In genomic region chr2:152142046-152142445, GRCm38 (mm10) we compare ENCODE assay signal across 9 mouse cellular contexts. TPM values are rescaled to one million over a fixed set of nuclear protein-coding genes. Genes with fewer than 3 reads are reported as not detected.
A peak's percentile ranks its signal among the peaks of the same experiment; 100 is the strongest.
DNase-seq lines count a peak whose midpoint lies in the region; ATAC-seq and TF ChIP-seq lines count a peak whose summit lies in the region.
"Had no signal": no experiment of that assay in that cellular context is flagged by ENCODE, and none has a peak within 500 bp of the region (broad histone marks: within the 10 kb centered on the region; RNA-seq: fewer than 3 reads in every experiment).

No protein-coding gene starts in this region.

- no peak for TF ChIP-seq CTCF in forebrain, postnatal 0 days (IDR thresholded peaks at IDR 0.05; ENCODE audit: low read depth)
- no peak for TF ChIP-seq CTCF in liver, embryonic 14.5 days (IDR thresholded peaks at IDR 0.05; ENCODE audit: low read depth)

- H3K27me3 ChIP-seq in forebrain, postnatal 0 days (ENCODE audit: insufficient read depth, low read length) = peaks cover 15% of the 10 kb centered on the region; the same call in 1 of the 2 replicates
- H3K27me3 ChIP-seq in liver, embryonic 14.5 days (ENCODE audit: control insufficient read depth, insufficient read depth, low read length) = peaks cover 45% of the 10 kb centered on the region
- H3K27me3 ChIP-seq in neural tube, embryonic 15.5 days (replicated peaks) = peaks cover 25% of the 10 kb centered on the region

- 0 out of 2 replicates have a peak, but pooled peaks cover 3% of the 10 kb centered on the region for H3K4me1 ChIP-seq in forebrain, postnatal 0 days (ENCODE audit: insufficient read depth)
- H3K4me1 ChIP-seq in liver, embryonic 14.5 days (replicated peaks; ENCODE audit: control insufficient read depth in 2 of 2, insufficient read depth in 2 of 2, low read length in 1 of 2) = no peaks in the 10 kb centered on the region
- peaks cover 39% of the 10 kb centered on the region for H3K4me1 ChIP-seq in neural tube, embryonic 15.5 days

- H3K36me3 ChIP-seq in forebrain, postnatal 0 days (ENCODE audit: insufficient read depth) = no peaks in the 10 kb centered on the region
- H3K36me3 ChIP-seq in liver, embryonic 14.5 days (replicated peaks; ENCODE audit: control insufficient read depth, insufficient read depth, low read depth) = no peaks in the 10 kb centered on the region
- H3K36me3 ChIP-seq in neural tube, embryonic 15.5 days = no peaks in the 10 kb centered on the region

- no peak overlapping the region for H3K27ac ChIP-seq in forebrain, postnatal 0 days (ENCODE audit: low read depth, low read length)
- H3K27ac ChIP-seq in liver, embryonic 14.5 days = no peak overlapping the region
- H3K27ac ChIP-seq in neural tube, embryonic 15.5 days (replicated peaks) = no peak overlapping the region

- H3K9me3 ChIP-seq in forebrain, postnatal 0 days (ENCODE audit: low read length) = no peaks in the 10 kb centered on the region
- H3K9me3 ChIP-seq in liver, embryonic 14.5 days (ENCODE audit: control insufficient read depth, low read length) = no peaks in the 10 kb centered on the region
- no peaks in the 10 kb centered on the region for H3K9me3 ChIP-seq in neural tube, embryonic 15.5 days (replicated peaks)

- intact Hi-C loops in left cerebral cortex, postnatal 4 days (cut with DNase I) = no loop called here
- intact Hi-C loops in left cerebral cortex, postnatal 36 days (cut with DNase I) = no loop called here

- no peak for TF ChIP-seq EP300 in liver, embryonic 14.5 days (IDR thresholded peaks at IDR 0.05; ENCODE audit: low read depth)

- 7% methylated on average over 13 of the region's 13 CpGs for WGBS in forebrain, postnatal 0 days
- WGBS in liver, embryonic 14.5 days (ENCODE audit: insufficient replicate concordance) = 6% methylated on average over 13 of the region's 13 CpGs
- 2% methylated on average over 13 of the region's 13 CpGs for WGBS in neural tube, embryonic 15.5 days

- H3K4me2 ChIP-seq in forebrain, postnatal 0 days (ENCODE audit: low read depth) = peak overlapping the region; percentile 33
- H3K4me2 ChIP-seq in liver, embryonic 14.5 days (ENCODE audit: low read depth) = peak overlapping the region; percentile 38
- peak overlapping the region; percentile 67 for H3K4me2 ChIP-seq in neural tube, embryonic 15.5 days

- peak; percentile 14 for DNase-seq in left cerebral cortex, postnatal 4 days
- DNase-seq in left cerebral cortex, adult 18-20 months (ENCODE audit: low spot score in 2 of 2) = no peak
- no peak for DNase-seq in forebrain, postnatal 0 days
- DNase-seq in hindlimb bud, embryonic 11.5 days (ENCODE audit: extremely low spot score, low read depth, low spot score) = peak; percentile 53
- DNase-seq in liver, embryonic 14.5 days (ENCODE audit: low read depth in 3 of 3, low spot score in 3 of 3) = no peak
- DNase-seq in c-Kit-positive CD71-positive TER-119-positive erythroid progenitor cells, embryonic 14.5 days (ENCODE audit: low spot score) = no peak
- DNase-seq in left cerebral cortex, postnatal 36 days (ENCODE audit: low spot score in 2 of 2) = no peak

- H3K4me3 ChIP-seq in forebrain, postnatal 0 days (ENCODE audit: low read depth, low read length) = peak overlapping the region; percentile 18
- H3K4me3 ChIP-seq in liver, embryonic 14.5 days (ENCODE audit: insufficient read depth in 1 of 2, low read depth in 2 of 2, low read length in 2 of 2) = peak overlapping the region in 1 of 2 experiments; percentile 29; a peak in 2 of 4 replicates
- H3K4me3 ChIP-seq in neural tube, embryonic 15.5 days (replicated peaks) = peak overlapping the region; percentile 28

- peak overlapping the region; percentile 31; the same call in 1 of the 2 replicates for H3K9ac ChIP-seq in forebrain, postnatal 0 days
- no peak overlapping the region for H3K9ac ChIP-seq in liver, embryonic 14.5 days (replicated peaks)
- peak overlapping the region; percentile 26; the same call in 1 of the 2 replicates for H3K9ac ChIP-seq in neural tube, embryonic 15.5 days (replicated peaks)

- no peak for ATAC-seq in forebrain, postnatal 0 days
- no peak for ATAC-seq in liver, embryonic 14.5 days (ENCODE audit: insufficient read depth)
- no peak for ATAC-seq in neural tube, embryonic 15.5 days (ENCODE audit: low FRiP score)

RNA-seq across cellular contexts. Expression of gene Tcf15, which starts 1.3 kb away (rescaled TPM):
- total RNA-seq in left cerebral cortex, postnatal 4 days (2021) = 1 to 10 TPM in 1 of 2 experiments, under 1 TPM in 1; 0.54 to 1.1 TPM
- total RNA-seq in left cerebral cortex, adult 18-20 months (2021) = 1 to 10 TPM; 1.5 to 1.8 TPM
- 1.6 TPM in 1 of 2 replicates, not detected in the other for total RNA-seq in forebrain, postnatal 0 days (2014; rRNA removed)
- 0.69 and 1.1 TPM in 2 replicates for polyA plus RNA-seq in forebrain, postnatal 0 days (2015; fragmentation: Nextera tagmentation; extraction: Ambion mirVana)
- polyA plus RNA-seq in liver, embryonic 14.5 days (2012; rRNA removed) = 0.11 and 0.17 TPM in 2 replicates
- not detected in 2 replicates for polyA plus RNA-seq in liver, embryonic 14.5 days (2014; fragmentation: Nextera tagmentation; extraction: Ambion mirVana)
- 2.1 and 4.0 TPM in 2 replicates for polyA plus RNA-seq in neural tube, embryonic 15.5 days (2015; fragmentation: Nextera tagmentation; extraction: Ambion mirVana)
- 1 to 10 TPM in 1 of 2 experiments, under 1 TPM in 1; 0.89 to 1.4 TPM for total RNA-seq in left cerebral cortex, postnatal 36 days (2021)
- total RNA-seq: MEL had no signal

RNA-seq across cellular contexts. Expression of gene Srxn1, which starts 36.7 kb away (rescaled TPM):
- 10 to 100 TPM; 17.7 to 18.8 TPM for total RNA-seq in left cerebral cortex, postnatal 4 days (2021)
- 100 to 1,000 TPM; 103 to 106 TPM for total RNA-seq in left cerebral cortex, adult 18-20 months (2021)
- total RNA-seq in forebrain, postnatal 0 days (2014; rRNA removed) = 18.4 and 27.3 TPM in 2 replicates
- 11.9 and 16.4 TPM in 2 replicates for polyA plus RNA-seq in forebrain, postnatal 0 days (2015; fragmentation: Nextera tagmentation; extraction: Ambion mirVana)
- polyA plus RNA-seq in liver, embryonic 14.5 days (2012; rRNA removed) = 11.0 and 13.3 TPM in 2 replicates
- polyA plus RNA-seq in liver, embryonic 14.5 days (2014; fragmentation: Nextera tagmentation; extraction: Ambion mirVana) = 10.6 and 13.5 TPM in 2 replicates
- polyA plus RNA-seq in neural tube, embryonic 15.5 days (2015; fragmentation: Nextera tagmentation; extraction: Ambion mirVana) = 25.8 and 27.7 TPM in 2 replicates
- 10 to 100 TPM; 91.1 to 94.2 TPM for total RNA-seq in left cerebral cortex, postnatal 36 days (2021)

Comparison
In these comparisons a context has a peak if more than half of its experiments do, and no peak if none do; other contexts are left out.
1. DNase-seq: peak in left cerebral cortex, postnatal 4 days (single experiment) and hindlimb bud, embryonic 11.5 days (single experiment); none in left cerebral cortex, adult 18-20 months (0 of 2), forebrain, postnatal 0 days (single experiment), liver, embryonic 14.5 days (0 of 3), c-Kit-positive CD71-positive TER-119-positive erythroid progenitor cells, embryonic 14.5 days (single experiment) and left cerebral cortex, postnatal 36 days (0 of 2).
2. Peak in every context shown above with its lines, with median percentiles within 50 percentile points of each other: H3K4me2 ChIP-seq.